Mouse (Mus musculus): ENCODE data around the gene Acap3. TPM values are rescaled to one million over a fixed set of nuclear protein-coding genes. Genes with fewer than 3 reads are reported as not detected.

Gene Acap3
- total RNA-seq, 2 experiments from 2014 or later, result 6.2 to 8.3 TPM

DNA sequence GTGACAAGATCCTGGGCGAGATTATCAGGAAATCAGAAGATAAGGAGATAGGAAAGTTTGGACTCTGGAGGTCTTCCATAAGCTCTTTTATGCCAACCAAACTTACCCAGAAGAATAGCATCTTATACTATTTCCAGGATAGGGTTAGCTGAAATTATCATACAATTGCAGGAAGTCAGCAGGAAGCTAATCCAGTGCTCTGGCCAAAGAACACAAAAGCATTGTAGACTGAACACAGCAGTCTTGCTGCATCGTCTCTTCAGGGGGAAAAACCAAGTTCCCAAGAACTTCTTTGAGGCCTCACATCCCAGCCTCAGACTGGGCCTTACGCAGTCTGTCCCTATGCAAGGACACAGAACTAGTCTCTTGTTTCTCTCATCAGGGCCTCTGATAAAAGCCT is 8.0 kb upstream of the Acap3 start:
- ATAC-seq (replicated peaks; ENCODE audit: poor library complexity), result no peak

DNA sequence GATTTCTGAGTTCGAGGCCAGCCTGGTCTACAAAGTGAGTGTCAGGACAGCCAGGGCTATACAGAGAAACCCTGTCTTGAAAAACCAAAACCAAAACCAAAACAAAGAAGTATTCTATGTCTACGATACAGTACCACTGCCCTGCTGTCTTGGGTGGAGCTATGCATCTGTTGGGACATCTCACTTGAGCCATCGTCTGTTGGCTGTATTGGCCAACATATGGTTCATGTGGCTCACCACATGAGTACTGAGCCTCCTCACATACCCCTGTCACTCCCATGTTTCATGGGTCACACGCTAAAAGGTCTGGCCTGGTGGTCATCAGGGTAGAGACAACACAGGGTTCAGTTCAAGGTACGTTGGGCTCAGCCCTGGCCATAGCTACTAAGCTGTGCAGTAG is 5.3 kb upstream of the Acap3 start:
- ATAC-seq (replicated peaks; ENCODE audit: poor library complexity), result peak; percentile 71

DNA sequence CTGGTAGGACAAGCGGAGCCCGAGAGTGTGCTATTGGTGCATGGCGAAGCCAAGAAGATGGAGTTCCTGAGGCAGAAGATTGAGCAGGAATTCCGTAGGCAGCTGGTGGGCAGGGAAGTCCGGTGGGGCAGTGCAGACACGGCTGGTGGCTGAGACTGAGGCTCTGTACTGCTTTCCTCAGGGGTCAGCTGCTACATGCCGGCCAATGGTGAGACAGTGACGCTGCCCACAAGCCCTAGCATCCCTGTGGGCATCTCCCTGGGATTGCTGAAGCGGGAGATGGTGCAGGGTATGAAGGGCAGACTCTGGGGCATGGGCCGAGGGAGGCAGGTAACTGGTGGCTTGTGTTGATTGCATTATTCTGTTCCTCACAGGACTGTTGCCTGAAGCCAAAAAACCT is 3.9 kb upstream of the Acap3 start:
- ATAC-seq (replicated peaks; ENCODE audit: poor library complexity), result no peak

DNA sequence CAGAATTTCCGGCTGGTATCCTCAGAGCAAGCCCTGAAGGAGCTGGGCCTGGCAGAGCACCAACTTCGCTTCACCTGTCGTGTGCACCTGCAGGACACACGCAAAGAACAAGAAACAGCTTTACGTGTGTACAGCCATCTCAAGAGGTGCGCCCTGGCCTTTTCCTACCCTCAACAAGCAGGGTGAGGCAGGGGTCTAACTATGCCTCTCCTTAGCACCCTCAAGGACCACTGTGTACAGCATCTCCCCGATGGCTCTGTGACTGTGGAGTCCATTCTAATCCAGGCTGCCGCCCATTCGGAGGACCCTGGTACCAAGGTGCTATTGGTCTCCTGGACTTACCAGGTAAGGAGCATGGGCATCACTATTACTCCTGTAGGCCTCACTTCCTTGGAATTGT is 3.4 kb upstream of the Acap3 start:
- no peak for ATAC-seq (replicated peaks; ENCODE audit: poor library complexity)

DNA sequence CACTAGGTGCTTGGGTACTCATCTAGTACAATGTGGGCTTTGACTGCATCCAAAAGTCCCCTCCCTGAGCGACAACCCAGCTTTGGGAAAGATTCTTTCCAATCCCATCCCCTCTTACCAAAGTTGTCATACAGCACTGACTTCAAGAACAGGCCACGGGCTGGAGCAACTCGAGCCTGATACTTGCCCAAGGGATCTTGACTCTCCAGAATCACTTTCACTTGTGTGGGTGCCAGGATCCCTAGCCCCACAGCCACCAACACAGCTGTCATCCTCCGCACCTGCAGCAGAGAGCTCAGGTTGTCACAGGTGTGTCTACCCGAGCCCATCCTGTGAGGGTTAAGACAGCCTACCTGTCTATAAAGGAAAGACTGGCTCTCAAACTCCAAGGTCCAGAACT is 2.3 kb upstream of the Acap3 start:
- ATAC-seq (replicated peaks; ENCODE audit: poor library complexity), result no peak

DNA sequence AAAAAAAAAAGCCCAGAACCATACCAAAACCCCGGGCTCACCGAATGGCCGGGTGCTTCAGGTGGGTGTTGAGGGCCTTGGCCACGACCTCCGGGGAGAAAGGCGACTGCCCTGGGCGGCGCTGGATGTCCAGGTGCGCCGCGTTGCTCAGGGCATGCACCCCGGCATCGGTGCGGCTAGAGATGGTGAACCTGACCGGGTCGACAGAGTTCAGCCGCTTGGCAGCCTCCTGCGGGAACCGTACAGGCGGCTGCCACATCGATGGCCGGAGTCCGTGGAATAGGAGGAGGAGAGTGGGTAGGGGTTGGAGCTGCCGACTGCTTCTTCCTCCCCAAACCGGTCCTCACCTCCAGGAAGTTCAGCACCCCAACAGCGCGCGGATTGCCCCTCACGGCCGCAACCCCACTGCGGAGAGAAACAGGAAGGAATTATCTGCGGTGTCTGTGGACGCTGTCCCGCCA is 581 bp upstream of the Acap3 start:
- peak; percentile 7 for ATAC-seq (replicated peaks; ENCODE audit: poor library complexity)

DNA sequence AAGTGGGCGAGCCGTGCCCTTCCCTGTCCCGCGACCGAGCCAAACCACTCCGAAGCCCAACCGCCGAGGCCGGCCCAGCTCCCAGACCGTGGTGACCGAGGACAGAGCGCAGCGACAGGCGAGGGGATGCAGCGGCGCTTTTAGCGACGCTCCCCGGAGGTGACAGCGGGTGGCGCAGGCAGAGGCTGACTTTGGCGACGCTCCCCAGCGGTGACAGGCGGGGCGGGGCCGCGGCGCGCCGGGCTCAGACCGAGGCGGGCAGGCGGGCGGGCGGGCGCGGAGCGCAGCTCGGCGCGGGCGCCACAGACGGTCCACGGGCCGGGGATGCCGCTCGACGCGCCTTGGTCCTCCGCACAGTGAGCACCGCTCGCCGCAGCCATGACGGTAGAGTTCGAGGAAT is 395 bp downstream of the Acap3 start:
- ATAC-seq (replicated peaks; ENCODE audit: poor library complexity), result peak; percentile 59

DNA sequence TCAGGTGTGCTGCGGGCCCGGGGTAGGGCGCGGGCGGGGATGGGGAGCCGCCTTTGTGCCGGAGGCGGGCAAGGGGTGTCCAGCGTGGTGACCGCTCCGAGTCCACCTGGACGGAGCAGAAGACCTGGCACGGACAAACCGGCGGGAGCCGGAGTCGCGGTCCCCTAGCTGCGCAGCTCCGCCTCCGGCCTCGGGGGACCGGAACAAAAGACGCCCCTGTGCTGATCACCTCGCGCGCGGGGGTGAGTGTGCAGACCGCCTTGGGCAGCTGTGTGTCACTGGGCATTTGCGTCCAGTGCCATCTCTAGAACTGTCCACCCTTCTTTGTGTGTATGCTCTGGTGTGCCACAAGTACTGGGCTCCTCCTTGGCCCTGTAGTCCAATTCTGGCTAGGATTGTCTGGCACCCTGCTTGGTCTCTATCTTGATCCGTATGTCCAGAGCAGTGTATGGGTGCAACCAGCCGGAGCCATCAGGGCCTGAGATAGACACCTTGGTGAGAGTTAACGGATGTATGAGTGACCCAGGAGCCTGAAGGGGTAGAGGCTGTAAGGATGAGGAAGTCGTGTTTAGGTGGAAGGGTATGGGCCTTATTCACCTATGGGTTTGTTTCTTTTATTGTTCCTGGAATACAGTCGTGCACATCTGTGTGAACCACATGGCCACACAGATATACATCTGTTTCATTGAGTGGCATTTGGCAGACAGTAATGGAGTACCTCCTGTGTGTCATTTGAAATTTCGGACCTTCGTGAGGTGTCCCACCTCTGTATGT is 1.0 kb downstream of the Acap3 start:
- ATAC-seq (replicated peaks; ENCODE audit: poor library complexity), result peak; percentile 16

DNA sequence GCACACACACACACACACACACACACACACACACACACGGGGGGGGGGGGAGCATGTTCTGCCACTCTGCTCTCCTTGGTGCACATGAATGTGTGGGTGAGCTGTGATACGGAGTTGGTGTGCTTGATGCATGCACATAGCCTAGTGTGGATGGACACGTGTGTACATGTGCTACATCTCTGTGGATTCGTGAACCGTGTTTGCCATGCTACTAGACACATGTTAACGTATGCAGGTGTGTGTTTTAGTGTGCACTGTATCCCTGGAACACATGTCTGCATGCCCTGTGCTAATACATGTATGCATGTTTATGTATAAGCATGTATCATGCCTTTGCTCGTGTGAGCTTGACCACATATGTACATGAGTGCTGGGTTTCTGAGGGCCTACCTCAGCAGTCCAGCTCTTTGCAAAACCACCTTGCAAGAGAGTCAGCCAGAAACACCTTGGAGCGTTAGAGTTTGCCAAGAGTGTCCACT is 1.6 kb downstream of the Acap3 start:
- ATAC-seq (replicated peaks; ENCODE audit: poor library complexity), result no peak

DNA sequence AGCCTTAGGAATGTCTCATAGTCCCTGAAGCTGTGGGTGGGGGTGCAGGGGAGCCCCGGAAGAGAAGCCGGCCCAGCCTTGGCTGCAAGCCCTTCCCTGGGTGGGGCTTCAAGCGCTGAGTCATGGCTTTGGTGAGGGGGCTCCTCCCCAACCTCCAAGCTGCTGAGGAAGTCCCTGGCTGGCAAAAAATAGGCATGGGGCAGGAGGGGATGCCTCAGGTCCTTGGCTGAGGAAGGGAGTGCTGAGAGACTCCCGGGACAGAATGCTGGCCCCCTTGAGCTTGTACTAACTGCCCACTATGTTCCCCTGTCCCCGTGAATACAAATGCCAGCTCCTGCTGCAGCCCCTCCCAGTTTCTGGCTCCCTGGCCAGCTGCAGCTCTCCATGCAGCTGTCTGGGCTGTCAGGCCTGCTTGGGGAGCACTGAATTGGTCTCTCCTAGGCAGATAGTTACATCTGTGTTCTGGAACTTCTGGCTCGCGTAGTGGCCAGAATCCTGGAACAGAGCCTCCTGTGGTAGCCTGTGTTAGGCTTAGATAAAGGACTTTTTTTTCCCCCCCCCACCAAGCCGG is 2.8 kb downstream of the Acap3 start:
- ATAC-seq (replicated peaks; ENCODE audit: poor library complexity), result peak; percentile 46

DNA sequence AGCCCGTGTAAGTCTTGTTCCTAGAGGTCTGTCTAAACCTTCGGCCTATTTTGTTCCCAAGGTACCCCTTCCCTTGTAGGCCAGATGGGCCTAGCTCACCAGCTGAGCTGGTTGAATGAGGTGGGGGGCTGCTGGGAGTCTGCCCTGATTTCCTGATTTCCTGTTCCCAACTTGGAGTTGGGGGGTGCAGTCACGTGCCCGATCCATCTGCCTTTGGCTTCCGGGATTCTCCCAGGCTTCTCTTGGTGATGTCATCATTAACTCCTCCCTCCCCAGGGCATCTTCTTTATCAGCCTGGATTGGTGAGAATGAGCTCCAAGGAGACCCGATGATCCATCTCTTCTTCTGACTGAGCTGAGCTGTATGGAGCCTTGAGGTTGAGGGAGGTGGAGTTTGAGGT is 3.6 kb downstream of the Acap3 start:
- no peak for ATAC-seq (replicated peaks; ENCODE audit: poor library complexity)

DNA sequence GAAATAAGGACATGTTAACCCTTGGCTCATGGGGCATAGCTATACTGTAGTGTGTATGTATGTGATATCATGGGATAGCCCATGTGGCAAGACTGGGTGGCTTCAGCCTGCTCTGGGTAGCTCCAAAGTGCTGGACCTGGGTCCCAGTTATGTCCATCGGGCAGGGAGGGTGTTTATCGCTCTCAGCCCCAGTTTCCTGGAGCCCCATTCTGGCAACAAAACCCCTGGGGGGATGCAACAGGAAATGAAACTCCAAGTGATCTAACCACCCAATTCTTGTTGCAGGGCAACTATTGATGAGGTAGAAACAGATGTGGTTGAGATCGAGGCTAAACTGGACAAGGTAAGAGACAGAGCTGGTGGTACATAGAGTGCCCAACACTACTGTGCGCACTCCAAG is 4.2 kb downstream of the Acap3 start:
- no peak for ATAC-seq (replicated peaks; ENCODE audit: poor library complexity)

DNA sequence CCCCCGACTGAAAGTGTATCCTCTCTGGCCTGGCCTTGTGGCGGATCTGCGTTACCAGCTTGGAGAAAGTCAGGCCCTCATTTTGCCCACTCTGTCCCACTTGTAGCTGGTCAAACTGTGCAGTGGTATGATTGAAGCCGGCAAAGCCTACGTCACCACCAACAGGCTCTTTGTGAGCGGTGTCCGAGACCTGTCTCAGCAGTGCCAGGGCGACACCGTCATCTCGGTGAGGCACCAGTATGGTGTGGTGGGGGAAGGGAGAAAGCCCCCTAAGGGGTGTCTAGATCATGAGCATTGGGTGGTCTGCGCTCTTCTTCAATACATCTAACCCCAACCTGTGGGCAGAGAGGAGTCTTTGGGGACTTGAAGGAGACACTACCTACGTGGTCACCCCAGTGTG is 4.8 kb downstream of the Acap3 start:
- ATAC-seq (replicated peaks; ENCODE audit: poor library complexity), result no peak

DNA sequence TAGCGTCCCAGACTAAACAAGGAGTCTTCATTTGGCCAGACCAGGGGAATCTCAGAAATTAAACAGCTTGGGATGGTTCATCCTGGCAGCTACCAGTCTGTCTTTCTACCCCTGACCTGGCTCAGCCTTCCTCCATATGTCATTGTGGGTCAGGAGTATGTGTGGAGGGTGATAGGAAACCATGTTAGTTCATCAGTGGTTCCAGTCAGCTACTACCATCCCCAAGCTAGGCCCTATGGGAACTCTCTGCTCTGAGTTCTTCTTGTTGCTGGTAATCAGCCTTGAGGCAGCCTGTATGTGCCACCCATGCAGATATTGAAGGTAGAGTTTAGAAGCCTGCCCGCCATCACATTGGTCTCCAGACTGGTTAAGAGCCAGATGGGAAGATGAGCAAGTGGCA is 6.7 kb downstream of the Acap3 start:
- ATAC-seq (replicated peaks; ENCODE audit: poor library complexity), result no peak

DNA sequence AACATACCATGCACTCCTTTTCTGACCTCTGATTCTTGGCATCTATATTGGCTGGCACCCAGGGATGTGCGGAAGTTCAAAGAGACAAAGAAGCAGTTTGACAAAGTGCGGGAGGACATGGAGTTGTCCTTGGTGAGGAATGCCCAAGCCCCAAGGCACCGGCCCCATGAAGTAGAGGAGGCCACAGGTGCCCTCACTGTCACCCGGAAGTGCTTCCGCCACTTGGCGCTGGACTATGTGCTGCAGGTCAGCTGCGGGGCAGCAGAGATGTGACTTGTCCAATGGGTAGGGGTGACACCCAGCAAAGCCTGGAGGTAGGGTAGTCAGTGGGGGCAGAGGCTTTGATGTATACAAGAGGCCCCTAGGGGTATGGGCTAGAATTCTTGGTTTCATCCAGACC is 7.7 kb downstream of the Acap3 start:
- no peak for ATAC-seq (replicated peaks; ENCODE audit: poor library complexity)

DNA sequence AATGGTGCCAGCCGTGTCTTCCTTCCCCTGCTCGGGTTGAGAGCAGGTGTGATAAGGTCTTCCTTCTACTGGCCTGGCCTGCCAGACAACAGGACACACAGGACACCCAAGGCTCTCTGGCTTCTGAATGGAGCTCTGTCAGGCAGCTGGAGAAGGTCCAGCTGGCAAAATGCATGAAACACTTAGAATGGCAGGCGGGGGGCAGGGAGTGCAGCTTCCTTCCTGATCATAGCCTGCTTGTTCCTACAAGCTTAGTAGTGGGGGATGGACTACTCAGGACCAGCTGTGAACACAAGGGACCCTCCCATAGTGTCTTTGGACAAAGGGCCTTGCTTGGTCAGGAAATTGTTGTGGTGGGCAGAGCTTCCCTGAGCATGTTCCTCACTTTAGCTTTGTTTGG is 9.6 kb downstream of the Acap3 start:
- no peak for ATAC-seq (replicated peaks; ENCODE audit: poor library complexity)

DNA sequence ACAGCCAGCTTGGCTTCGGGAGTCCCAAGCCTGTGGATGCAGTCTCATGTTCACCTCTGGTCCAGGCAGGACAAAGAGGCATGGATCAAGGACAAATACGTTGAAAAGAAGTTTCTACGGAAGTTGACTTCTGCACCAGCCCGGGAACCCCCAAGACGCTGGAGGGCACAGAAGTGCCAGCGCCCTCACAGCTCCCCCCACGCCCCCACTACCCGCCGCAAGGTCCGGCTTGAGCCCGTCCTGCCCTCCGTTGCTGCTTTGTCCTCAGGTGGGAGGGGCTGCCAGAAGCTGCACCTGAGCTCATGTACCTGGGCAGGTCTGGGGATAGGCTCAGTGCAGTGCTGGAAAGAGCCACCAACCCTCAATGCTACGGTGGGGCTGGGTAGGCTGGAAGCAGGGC is 11.6 kb downstream of the Acap3 start:
- ATAC-seq (replicated peaks; ENCODE audit: poor library complexity), result no peak

DNA sequence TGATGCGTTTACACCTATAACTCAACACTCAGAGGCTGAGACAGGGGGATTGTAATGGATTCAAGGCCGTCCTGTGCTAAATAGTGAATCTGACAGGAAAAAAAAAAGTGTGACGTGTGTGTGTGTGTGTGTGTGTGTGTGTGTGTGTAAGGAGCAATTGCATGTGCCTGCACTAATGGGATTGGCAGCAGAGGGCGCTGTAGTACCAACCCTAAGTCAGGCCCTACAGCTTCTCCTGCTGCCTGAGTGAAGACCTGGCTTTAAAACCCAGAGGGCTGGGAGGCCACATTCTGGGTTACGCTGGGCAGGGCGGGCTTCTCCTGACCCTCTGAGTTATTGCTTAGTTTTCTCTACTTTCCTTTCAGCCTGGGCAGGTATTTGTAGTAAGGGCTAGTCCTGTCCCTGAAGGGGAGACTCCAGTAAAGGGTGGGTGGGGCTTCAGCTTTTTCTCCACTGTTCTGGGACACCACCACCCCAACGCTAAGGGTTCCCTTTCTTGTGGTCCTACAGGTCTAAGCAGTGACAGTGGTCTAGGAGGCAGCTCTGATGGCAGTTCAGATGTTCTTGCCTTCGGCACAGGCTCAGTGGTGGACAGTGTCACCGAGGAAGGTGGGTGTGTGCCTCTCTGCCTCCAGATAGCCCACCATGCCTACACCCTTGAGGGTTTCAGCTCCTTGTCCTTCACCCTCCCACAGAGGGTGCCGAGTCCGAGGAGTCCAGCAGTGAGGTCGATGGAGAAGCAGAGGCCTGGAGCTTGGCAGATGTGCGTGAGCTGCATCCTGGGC is 12.9 kb downstream of the Acap3 start:
- peak; percentile 59 for ATAC-seq (replicated peaks; ENCODE audit: poor library complexity)

DNA sequence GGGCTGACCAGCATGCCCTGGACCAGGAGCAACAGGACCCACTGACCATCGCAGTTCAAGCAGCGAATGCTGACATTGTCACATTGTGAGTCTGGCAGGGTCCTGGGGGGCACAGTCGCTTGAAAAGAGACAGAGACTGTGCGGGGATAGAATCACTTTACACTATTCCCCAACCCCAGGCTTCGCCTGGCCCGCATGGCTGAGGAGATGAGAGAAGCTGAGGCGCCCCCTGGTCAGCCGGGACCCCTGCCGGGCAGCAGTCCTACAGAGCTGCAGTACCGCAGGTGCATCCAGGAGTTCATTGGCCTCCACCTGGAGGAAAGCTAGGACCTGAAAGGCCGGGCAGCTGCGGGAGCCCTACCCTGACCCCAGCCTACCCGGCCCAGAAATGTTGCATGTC is 14.0 kb downstream of the Acap3 start:
- no peak for ATAC-seq (replicated peaks; ENCODE audit: poor library complexity)

DNA sequence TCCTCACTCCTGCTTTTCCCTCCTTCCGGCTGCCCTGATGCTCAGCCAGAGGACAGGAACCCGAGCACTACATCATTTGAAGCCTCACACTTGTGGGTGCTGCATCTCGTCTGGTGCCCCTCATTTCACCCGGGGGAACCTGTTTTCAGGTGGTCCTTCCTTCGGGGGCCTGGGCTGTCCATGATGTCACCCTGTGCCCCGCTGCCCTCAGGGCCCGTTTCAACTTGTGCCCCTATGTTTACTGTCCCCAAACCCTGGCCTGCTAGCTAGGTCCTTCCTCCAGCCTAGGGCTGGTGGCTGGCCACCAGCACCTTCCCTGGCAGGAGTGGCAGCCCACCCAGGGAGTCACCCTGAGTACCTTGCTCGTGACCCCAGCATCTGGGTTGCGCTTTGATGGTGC is 14.5 kb downstream of the Acap3 start:
- no peak for ATAC-seq (replicated peaks; ENCODE audit: poor library complexity)

DNA sequence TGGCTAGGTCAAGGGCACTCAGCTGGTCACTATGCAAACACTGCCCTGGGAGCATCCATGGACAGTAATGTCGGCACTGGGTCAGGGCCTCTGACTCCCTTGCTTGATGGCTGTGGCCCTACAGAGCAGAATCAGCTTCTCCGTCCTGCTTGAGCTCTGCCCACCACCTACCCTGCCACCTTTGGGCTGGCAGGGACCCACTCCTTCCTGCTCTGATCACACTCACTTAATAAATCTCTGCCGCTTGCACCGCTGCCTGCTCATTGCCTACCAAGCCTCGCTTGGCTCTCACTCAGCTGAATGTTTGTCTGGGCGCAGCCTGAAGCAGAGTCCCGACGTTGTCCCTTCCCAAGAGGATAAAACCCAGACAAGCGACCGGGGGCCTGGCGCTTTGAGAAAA is 15.4 kb downstream of the Acap3 start:
- ATAC-seq (replicated peaks; ENCODE audit: poor library complexity), result no peak

DNA sequence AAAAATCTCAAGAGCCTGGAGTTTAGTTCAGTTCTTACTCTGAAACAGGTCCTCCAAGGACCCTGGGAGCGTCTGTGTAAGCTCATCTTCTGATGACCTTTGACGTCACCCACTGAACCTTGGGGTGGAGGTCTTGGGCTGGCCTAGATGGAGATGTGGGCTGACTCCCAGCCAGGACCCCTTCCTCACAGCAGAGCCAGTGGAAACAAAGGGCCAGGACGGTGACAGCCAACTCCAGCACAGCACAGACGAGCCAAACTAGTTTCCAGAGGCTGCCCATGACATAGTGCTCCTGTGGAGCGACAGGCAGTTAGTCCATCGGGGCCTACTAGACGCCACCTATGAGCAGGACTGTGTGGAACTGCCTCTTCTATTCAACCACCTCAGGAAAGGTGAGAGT is 16.7 kb downstream of the Acap3 start:
- ATAC-seq (replicated peaks; ENCODE audit: poor library complexity), result no peak

Measured in megakaryocyte progenitor cell, adult 5-6 weeks (primary cell).